Mouse (Mus musculus) adrenal gland, postnatal 36 days (tissue): ENCODE data around the gene Ywhab. TPM values are rescaled to one million over a fixed set of nuclear protein-coding genes. Genes with fewer than 3 reads are reported as not detected.
A peak's percentile ranks its signal among the peaks of the same experiment; 100 is the strongest.

Source experiments
- DNase-seq, 2 experiments: peaks; one replicate each; pipeline ENCODE4 v3.0.0; 2021; ENCODE audit warnings: mixed read lengths in 1 of 2
- total RNA-seq, 2 experiments: library from RNA; stranded (reverse); gene quantifications; 2 replicates each; pipeline ENCODE4 v1.2.3; 2021

Ywhab gene
- total RNA-seq, 2 experiments from 2014 or later, result 264 to 302 TPM

DNA sequence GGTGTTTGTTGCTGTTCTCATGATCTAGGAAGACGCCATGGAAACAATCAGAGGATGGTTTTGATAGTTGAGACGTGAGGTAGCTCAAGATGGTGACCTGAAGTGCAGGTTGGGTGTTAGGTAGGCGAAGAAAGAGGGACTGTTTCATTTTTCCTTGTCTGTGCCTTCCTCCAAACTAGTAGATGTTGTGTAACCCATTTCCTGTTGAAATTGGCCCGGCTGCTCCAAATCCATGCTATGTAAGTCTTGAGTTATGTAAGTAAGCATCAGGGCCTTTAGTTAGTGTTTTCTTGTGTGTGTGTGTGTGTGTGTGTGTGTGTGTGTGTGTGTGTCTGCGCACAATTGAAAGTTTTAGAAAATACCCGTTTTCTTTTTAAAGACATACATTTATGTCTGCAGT is 14.5 kb downstream of the Ywhab start:
- no peak for DNase-seq

DNA sequence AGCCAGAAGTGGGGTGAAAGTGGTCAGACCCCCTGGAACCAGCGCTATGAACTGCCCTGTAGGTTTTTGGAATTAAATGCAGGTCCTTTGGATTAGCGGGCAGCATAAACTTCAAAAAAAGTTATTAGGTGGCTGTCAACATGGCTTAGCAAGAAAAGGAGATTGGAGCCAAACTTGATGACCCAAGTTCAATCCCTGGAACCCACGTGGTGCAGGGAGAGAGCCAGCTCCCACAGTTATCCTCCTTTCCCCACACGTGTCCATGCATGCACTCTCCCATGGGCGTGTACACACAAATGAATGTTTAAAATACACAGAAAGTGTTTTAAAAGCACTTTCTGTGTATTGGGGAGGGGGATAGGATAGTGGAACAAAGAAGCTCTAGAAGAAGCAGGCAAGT is 15.7 kb downstream of the Ywhab start:
- no peak for DNase-seq

DNA sequence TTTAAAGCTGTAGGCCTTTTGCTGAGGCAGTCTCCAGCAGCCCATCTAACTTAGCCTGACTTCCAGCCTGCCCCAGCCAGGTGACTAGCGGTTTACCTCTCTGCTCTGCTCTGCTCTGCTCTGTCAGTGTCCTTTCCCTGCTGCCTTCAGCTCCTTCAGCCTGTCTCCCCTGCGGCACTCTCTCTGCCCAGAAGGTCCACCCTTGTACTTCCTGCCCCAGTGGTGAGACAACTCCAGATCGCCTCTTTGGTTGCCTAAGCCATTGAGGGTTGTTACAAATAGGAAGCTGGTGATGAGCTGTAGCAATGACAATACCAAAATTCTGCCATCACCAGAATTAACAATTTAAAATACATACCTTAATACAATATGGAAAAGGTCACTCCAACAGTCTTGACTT is 16.2 kb downstream of the Ywhab start:
- DNase-seq, result no peak

DNA sequence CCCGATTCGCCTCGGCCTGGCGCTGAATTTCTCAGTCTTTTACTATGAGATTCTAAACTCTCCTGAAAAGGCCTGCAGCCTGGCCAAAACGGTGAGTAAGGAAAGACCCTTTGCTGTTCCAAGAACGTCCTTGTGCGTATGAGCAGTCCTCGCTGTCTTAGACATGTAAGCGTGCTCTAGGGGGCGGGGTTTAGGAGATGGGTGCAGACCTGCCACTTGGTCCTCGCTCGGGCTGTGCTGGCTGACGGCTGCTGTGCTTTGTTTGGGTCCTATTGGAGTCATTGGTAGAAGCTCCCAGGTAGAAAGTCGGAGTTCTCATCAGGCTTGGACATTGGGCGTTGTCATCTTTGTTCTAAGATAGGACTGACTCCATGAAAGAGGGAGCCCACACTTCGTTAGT is 20.5 kb downstream of the Ywhab start:
- no peak for DNase-seq

DNA sequence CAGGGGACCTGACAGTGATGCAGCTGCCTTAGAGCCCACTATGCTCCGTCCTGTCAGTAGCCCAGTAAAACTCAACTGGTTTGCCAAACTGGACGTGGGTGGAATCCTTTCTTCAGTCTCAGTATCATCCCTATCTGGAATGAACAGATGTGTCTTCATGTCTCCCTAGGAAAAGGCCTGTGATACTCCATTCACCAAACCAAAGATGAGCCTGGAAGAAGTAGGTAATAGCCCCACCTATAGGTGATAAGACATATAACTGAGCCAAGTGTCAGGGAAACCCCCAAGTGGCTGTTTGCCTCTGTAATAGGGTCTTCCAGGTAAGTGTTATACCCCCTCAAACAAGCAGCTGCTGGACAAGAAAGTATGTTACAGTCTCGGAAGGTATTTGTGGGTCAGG is 24.1 kb downstream of the Ywhab start:
- no peak for DNase-seq

DNA sequence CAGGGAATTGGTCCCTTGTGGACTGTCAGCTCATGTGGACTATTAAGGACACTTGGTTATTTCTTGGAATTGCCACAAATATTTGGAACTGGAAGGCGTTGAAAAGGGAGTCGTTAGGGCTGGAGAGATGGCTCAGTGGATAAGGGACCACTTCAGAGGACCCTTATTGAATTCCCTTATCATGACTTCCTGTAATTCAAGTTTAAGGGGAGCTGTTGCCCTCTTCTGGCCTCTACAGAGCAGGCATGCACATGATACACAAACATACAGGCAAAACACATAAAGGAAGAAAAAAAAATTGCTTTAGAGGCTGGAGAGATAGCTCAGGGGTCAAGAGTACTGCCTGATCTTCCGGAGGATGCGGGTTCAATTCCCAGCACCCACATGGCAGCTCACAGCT is 25.2 kb downstream of the Ywhab start:
- DNase-seq, result no peak

DNA sequence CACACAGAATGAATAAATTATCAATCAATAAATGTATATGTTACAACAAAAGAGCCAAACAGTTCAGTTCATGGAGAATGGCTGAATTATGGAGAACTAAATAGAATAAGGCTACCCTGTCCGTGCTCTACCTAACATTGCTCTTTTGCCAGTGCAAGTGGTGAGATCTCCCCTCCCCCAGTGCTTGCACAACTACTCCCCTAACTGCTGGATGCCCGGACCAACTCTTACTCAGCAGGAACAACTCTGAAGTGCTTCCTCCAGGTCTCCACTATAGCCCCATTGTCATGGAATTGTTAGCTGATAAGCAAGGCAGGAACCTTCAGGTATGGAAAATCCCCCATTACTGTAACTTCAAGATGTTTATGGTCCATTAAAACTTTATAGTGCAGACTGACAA is 27.3 kb downstream of the Ywhab start:
- DNase-seq, result no peak

DNA sequence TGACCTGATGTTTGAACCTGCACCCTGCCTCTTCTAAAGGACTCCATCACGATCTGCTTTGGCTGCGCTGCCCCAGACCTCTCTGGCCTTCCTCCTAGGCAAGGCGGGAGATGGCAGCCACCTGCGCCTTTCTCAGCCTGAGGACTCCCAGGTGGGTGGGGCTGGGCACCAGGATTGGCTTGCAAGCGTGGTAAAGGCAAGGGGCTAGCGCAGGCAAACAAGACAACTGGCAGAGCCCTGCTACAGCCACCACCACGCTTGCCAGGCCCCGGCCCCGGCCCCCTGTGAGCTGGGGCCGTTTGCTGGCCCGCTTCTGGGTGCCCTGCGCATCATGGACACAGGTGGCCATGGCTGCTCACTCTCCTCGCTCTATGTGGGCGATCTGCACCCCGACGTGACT is 30.4 kb downstream of the Ywhab start, which contains the start of gene Pabpc1l:
Gene Pabpc1l (plus strand): TSS at position 301 of the 400 bp plus-strand sequence.
- no peak for DNase-seq

DNA sequence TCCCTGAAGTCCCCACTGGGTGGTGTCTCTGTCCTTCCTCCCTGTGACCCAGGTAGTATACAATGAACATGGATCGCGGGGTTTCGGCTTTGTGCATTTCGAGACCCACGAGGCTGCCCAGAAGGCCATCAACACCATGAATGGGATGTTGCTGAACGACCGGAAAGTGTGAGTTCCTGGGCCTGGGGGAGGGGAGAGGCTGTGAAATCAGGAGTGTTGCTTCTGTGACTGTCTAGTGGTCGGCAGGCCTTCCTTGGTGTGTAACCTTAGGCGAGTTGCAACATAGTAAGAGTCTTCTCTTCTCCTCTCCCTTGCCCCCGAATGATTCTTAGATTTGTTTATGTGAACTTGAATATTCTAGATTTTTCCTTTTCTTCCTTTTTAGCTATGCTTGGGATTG is 36.4 kb downstream of the Ywhab start:
- no peak for DNase-seq

DNA sequence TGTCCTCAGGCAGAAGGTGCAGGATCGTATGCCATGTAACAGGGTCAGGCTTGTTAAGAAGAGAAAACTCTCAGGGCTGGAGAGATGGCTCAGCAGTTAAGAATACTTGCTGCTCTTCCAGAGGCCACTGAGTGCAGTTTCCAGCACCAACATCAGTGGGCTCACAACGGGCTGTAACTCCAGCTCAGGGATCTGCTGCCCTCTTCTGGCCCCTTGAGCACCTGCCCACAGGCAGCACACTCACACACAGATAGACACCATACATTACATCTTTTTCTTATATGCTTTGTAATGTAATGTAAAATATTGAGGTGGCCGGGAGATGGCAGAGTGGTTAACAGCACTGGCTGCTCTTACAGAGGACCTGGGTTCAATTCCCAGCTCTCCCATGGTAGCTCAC is 38.2 kb downstream of the Ywhab start:
- no peak for DNase-seq

DNA sequence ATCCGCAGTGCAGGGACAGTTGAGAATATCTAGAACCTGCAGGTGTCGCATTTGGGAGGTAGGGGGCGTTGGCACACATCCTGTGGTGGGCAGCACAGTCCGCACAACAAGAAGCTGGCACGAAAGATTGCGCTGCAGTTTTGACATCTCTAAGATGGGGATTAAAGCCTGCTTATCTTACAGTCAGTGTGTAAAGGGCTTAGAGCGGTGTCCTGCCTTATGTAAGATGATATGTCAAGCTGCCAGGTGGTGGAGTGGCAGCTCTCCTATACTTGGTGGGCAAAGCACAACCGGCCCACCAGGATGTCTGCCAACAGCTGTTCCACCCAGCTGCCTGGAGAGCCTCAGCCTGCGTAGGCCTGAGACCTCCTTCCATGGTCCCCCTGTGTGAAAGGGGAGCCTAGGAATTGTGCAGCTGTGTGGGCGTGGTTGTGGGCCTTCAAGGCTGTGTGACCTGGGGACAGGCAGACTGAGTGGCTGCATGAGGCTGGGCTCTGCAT is 41.8 kb downstream of the Ywhab start:
- no peak for DNase-seq

DNA sequence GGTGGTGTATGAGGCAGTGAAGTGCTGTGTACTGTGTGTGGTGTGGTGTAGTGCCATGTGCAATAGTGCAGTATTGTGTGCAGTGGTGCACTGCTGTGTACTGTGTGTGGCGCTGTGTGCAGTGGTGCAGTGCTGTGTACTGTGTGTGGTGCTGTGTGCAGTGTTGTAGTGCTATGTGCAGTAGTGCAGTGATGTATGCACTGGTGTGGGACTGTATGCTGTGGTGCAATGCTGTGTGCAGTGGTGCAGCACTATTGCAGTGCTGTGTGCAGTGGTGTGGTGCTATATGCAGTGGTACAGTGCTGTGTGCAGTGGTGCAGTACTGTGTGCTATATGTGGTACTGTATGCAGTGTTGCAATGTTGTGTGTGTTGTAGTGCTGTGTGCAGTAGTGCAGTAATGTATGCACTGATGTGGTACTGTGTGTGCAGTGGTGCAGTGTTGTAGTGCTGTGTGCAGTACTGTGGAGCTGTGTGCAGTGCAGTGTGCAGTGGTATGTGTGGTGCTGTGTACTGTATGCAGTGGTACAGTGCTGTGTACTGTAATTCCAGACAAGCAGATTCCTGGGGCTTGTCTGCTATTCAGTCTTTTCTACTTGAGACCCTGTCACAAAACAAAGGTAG is 43.8 kb downstream of the Ywhab start:
- no peak for DNase-seq

DNA sequence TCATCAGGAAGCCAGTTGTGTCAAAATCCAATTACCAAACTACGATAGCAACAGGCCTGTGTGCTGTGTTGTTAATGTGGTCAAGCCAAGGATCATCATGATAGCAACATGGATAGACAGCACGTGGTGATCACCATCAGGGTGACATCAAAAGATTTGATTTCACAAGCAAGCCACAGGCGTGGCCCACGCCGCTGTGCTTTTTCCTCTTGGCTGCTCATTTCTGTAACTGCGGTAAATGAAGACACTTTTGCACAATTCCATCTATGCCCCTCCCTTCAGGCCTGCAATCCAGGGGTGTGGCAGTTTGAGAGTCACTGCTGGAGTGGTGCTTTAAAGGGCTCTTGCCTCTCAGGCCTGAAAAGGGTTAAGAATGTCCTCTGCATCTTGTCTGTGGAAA is 46.2 kb downstream of the Ywhab start:
- peak in 1 of 2 experiments; percentile 8 for DNase-seq

DNA sequence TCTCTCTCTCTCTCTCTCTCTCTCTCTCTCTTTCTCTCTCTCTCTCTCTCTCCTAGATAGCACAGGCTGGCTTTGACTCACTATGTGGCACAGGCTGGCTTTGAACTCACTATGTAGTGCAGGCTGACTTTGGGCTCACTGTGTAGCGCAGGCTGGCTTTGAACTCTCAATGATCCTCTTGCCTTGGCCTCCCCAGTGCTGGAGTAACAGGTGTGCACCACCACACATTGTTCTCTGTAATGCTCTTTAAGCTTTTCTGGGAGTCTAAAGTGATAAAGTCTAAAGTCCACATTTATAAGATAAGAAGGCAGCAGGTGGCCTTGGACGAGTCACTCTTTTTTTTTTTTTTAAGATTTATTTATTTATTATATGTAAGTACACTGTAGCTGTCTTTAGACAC is 46.8 kb downstream of the Ywhab start:
- DNase-seq, result no peak

DNA sequence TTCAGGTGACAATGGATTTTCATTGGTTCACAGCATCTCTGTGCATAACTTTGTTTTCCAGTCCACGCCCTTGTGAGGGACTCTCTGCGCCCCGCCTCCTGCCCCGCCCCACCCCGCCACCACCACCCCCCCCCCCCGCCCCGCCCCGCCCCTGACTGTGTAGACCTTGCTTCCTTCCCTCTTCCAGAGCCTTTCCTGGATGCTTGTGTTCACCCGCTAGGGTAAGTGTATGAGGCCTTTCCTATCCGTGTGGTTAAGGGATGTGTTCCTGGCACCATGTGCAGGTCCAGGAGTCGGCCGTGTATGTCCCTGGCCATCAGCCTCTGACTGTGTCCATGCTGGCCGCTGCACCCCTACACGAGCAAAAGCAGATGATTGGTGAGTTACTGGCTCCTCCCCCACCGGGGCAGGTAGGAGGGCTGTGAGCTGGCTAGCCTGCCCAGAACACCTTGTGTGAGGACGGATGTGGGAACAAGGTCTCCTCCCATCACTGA is 52.5 kb downstream of the Ywhab start:
- DNase-seq, result peak; percentile 23 to 39

DNA sequence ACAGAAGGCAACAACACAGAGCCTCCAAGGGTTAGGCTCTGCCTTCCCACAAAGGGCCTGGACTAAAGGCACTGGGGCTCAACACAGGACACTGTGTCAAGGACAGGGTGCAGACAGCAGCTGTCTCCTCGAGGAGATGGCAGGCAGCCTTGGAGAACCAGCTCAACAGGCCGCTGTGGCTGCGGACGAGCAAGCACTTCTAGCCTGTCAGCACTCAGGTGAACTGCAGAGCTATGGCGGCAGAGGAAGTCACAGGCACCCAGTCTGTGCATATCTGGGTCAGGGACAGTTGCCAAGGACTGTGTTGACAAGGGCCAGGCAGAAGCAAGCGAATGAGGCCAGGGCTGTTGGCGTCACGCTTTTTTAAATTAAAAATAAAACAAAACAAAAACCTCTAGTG is 59.0 kb downstream of the Ywhab start:
- DNase-seq, result peak; percentile 80 to 82

DNA sequence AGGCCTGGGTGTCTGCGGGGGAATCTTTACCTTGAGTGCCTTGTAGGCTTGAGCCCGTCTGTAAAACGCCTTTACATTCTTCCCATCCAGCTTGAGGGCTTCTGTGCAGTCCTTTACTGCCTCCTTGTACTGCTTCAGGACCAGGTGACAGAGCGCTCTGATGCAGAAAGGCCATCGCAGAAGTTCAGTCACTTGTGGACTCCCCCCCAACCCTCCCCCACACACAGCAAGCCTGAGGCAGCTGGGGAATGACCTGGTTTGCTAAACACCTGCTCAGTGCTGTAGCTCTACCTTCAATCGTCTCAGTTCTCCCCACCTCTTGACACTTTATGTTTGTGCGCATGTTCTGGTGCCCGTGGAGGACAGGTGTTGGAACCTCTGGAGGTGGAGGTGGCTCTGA is 59.9 kb downstream of the Ywhab start:
- DNase-seq, result no peak

DNA sequence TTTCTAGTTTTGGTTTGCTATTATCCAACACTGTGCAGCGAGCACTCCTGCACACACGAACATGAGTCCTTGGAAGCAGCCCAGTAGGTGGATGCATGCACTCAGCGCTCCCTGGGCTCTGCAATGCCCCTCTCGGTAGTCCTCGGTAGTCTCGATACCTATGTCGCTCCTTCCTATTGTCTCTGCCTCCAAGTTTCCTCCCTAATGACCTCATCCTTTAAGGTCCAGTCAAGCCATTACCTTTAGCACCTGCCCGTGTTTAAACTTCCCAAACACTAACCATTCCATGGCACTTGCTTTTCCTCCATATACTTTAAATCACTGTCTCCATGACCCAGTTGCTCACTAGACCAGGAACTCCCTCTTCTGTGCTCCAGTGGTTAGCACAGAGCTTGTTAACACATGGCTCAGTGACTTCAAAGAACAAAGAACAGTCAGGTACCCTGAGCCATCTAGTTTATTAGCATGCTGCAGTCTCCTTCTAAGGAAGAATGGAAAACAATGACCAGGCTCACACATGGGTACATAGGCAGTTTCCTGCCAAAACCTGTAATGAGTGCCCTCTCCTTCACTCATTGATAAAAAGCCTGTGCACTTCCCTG is 65.0 kb downstream of the Ywhab start:
- DNase-seq, result no peak

Other genes with a start within 250 kb of the Ywhab start
- gene Ada, start 244.7 kb upstream of the Ywhab start, total RNA-seq, result 1 to 10 TPM; 3.6 to 4.9 TPM
- under 1 TPM in 1 of 2 experiments, not detected in 1; 0.63 TPM for gene Ccn5, start 174.1 kb upstream of the Ywhab start, total RNA-seq
- gene Kcnk15, start 141.3 kb upstream of the Ywhab start, total RNA-seq, result not detected
- 100 to 1,000 TPM; 171 to 180 TPM for gene Rims4, start 76.3 kb upstream of the Ywhab start, total RNA-seq
- gene Pabpc1l, start 30.5 kb downstream of the Ywhab start, total RNA-seq, result 1 to 10 TPM; 1.2 to 1.9 TPM
- 10 to 100 TPM; 27.5 to 32.4 TPM for gene Stk4, start 75.4 kb downstream of the Ywhab start, total RNA-seq
- 10 to 100 TPM; 32.9 to 41.5 TPM for gene Tomm34, start 76.2 kb downstream of the Ywhab start, total RNA-seq
- not detected for gene Kcns1, start 176.2 kb downstream of the Ywhab start, total RNA-seq
- gene Wfdc5, start 187.8 kb downstream of the Ywhab start, total RNA-seq, result not detected
- gene Wfdc12, start 195.6 kb downstream of the Ywhab start, total RNA-seq, result 1 to 10 TPM in 1 of 2 experiments, under 1 TPM in 1; 0.43 to 1.4 TPM
- not detected for gene Wfdc15a, start 205.2 kb downstream of the Ywhab start, total RNA-seq
- not detected for gene Wfdc15b, start 226.7 kb downstream of the Ywhab start, total RNA-seq
- gene Svs2, start 243.5 kb downstream of the Ywhab start, total RNA-seq, result not detected